Mouse (Mus musculus) midbrain, postnatal 0 days (tissue): Measurements from ENCODE around the gene Slc7a5. TPM values are rescaled to one million over a fixed set of nuclear protein-coding genes. Genes with fewer than 3 reads are reported as not detected.

Experiments
- ATAC-seq: fragments of 200-750 bp; cut with Nextera tagmentation; 2 replicates; pipeline ENCODE4 v1.8.0; 2017; ENCODE audit warnings: moderate number of reproducible peaks, mild to moderate bottlenecking, moderate TSS enrichment, moderate library complexity; ENCODE audit not compliant: low FRiP score
- DNase-seq: peaks from one replicate; pipeline ENCODE4 v3.0.0-alpha.2; 2015; ENCODE audit warnings: low spot score
- H3K27ac ChIP-seq: fragments of 300-500 bp; sonication (generic); 2 replicates; pipeline ENCODE4 v1.5.1; 2014; ENCODE audit warnings: low read depth, mild to moderate bottlenecking, low read length, mixed read lengths
- H3K27me3 ChIP-seq: fragments of 300-500 bp; sonication (generic); 2 replicates; pipeline ENCODE4 v1.6.1; 2014; ENCODE audit warnings: low read length, control low read depth, mixed read lengths; ENCODE audit not compliant: insufficient read depth
- H3K36me3 ChIP-seq: fragments of 300-500 bp; sonication (generic); 2 replicates; pipeline ENCODE4 v1.6.1; 2014; ENCODE audit warnings: low read length, control low read depth, mixed read lengths; ENCODE audit not compliant: insufficient read depth
- H3K4me1 ChIP-seq: fragments of 300-500 bp; sonication (generic); 2 replicates; pipeline ENCODE4 v1.6.1; 2014; ENCODE audit warnings: mild to moderate bottlenecking, control low read depth, antibody characterized with exemption, low read length, mixed read lengths; ENCODE audit not compliant: insufficient read depth
- H3K4me2 ChIP-seq: fragments of 300-500 bp; sonication (generic); 2 replicates; pipeline ENCODE4 v1.6.1; 2014; ENCODE audit warnings: low read depth, mild to moderate bottlenecking, low read length, mixed read lengths; ENCODE audit not compliant: poor library complexity, severe bottlenecking
- H3K4me3 ChIP-seq: fragments of 300-500 bp; sonication (generic); 2 replicates; pipeline ENCODE4 v1.5.1; 2014; ENCODE audit warnings: low read depth, mild to moderate bottlenecking, low read length, moderate library complexity
- H3K9ac ChIP-seq: fragments of 300-500 bp; sonication (generic); replicated peaks from 2 replicates; pipeline ENCODE4 v1.6.1; 2014; ENCODE audit warnings: mild to moderate bottlenecking, low read length, moderate library complexity, mixed read lengths; ENCODE audit not compliant: poor library complexity, severe bottlenecking
- H3K9me3 ChIP-seq: fragments of 300-500 bp; sonication (generic); 2 replicates; pipeline ENCODE4 v1.6.1; 2016; ENCODE audit warnings: low read length, control low read depth
- CTCF ChIP-seq: IDR thresholded peaks from 2 replicates; pipeline ENCODE4 v1.5.1; 2016; ENCODE audit warnings: antibody characterized with exemption, mild to moderate bottlenecking
- whole genome bisulfite sequencing: fragments of 180-500 bp; shearing (Covaris S2); extraction: QIAGEN DNeasy Blood & Tissue Kit; methylation state at CpG from one replicate; pipeline ENCODE4 v1.1.7; 2014; 5-methylcytosine and 5-hydroxymethylcytosine counted together
- polyA plus RNA-seq: library from polyadenylated mRNA; unstranded; fragments of >200 nt; fragmentation: Nextera tagmentation; extraction: Ambion mirVana; gene quantifications from 2 replicates; pipeline ENCODE4 v1.2.1, GENCODE M21; 2015
- total RNA-seq: library from RNA; depleted of rRNA; stranded (reverse); fragments of >200 nt; gene quantifications from 2 replicates; pipeline ENCODE4 v1.2.3, GENCODE M21; 2014

The Slc7a5 gene
- total and polyA plus RNA-seq, 2 experiments from 2014 or later: 64.5 to 115 TPM

- TF ChIP-seq CTCF: no peak
- DNase-seq (no peak), ATAC-seq (no peak)
- 58% methylated on average over 19 of the region's 19 CpGs for WGBS
- Histone ChIP-seq H3K4me1 (peaks cover 6% of the 10 kb centered on the region; the same call in 1 of the 2 replicates), H3K9ac (peak overlapping the region; percentile 42; the same call in 1 of the 2 replicates), H3K27ac (peak overlapping the region; percentile 67; the same call in 1 of the 2 replicates), H3K27me3 (no peaks in the 10 kb centered on the region), H3K4me2 (peak overlapping the region; percentile 62), H3K9me3 (no peaks in the 10 kb centered on the region), H3K36me3 (no peaks in the 10 kb centered on the region), H3K4me3 (peak overlapping the region; percentile 36; the same call in 1 of the 2 replicates)
Measured at GRCm38 (mm10) chr8:121948321-121949145, 41.0 kb upstream of the Slc7a5 start.

DNA sequence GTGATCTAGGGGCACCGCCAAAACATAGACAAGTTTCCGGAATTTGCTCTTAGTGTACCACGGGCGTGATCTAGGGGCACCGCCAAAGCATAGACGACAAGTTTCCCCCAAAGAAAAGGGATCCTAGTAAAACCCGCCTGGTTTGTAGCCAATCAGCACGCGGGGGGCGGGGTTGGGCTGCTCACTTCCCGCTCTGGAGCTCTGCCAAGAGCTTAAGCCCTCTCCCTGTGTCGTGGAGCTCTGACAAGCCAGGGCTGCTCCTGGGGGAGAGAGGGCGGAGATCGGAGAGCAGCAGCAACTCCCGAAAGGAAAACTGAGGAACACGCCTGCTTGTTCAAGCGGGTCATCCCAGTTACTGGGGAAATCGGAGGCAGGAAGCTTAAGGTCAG, 40.3 kb upstream of the Slc7a5 start:
- DNase-seq (peak; percentile 95), ATAC-seq (no peak)
- H3K27ac ChIP-seq: peak overlapping the region; percentile 67
- H3K36me3 ChIP-seq: no peaks in the 10 kb centered on the region
- peak overlapping the region; percentile 36 for H3K4me3 ChIP-seq
- H3K9ac ChIP-seq: peak overlapping the region; percentile 42; the same call in 1 of the 2 replicates
- H3K27me3 ChIP-seq: no peaks in the 10 kb centered on the region
- H3K4me2 ChIP-seq: peak overlapping the region; percentile 62
- peaks cover 6% of the 10 kb centered on the region; the same call in 1 of the 2 replicates for H3K4me1 ChIP-seq
- 0% methylated on average over 18 of the region's 18 CpGs for WGBS
- TF ChIP-seq CTCF: no peak
- no peaks in the 10 kb centered on the region for H3K9me3 ChIP-seq

- no peak for DNase-seq
- WGBS: 23% methylated on average over 19 of the region's 19 CpGs
- Histone ChIP-seq H3K27me3 (no peaks in the 10 kb centered on the region), H3K4me2 (peak overlapping the region; percentile 62), H3K9me3 (no peaks in the 10 kb centered on the region), H3K4me1 (peaks cover 6% of the 10 kb centered on the region; the same call in 1 of the 2 replicates), H3K9ac (no peak overlapping the region), H3K4me3 (peak overlapping the region; percentile 36; the same call in 1 of the 2 replicates), H3K36me3 (no peaks in the 10 kb centered on the region), H3K27ac (peak overlapping the region; percentile 57; the same call in 1 of the 2 replicates)
- no peak for TF ChIP-seq CTCF
- ATAC-seq: no peak
Measured at GRCm38 (mm10) chr8:121947047-121947752, 39.7 kb upstream of the Slc7a5 start.

DNA sequence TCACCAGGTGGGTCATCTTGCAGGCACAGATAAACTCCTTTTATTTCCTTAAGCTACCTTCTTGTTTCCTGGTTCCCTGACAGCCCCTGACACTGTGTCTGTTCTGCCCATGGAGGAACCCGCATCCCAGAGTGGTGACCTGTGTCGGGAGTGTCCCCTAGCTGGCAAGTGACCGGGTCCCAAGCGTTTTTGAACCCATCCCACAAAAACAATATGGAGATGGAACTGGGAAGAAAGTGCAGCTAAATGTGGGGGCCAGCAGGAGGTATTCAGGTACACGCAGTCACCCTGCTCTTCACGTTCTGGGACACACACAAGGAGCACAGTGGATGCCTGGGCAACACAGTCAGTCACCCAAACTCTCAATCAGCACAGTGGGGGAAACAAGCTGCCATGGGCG, 38.9 kb upstream of the Slc7a5 start:
- Histone ChIP-seq H3K4me1 (0 out of 2 replicates have a peak, but pooled peaks cover 3% of the 10 kb centered on the region), H3K9ac (no peak overlapping the region), H3K27ac (no peak overlapping the region), H3K4me3 (no peak overlapping the region), H3K27me3 (no peaks in the 10 kb centered on the region), H3K9me3 (no peaks in the 10 kb centered on the region), H3K36me3 (no peaks in the 10 kb centered on the region), H3K4me2 (no peak overlapping the region)
- no peak for DNase-seq
- WGBS: 78% methylated on average over 7 of the region's 7 CpGs
- TF ChIP-seq CTCF: no peak
- no peak for ATAC-seq

DNA sequence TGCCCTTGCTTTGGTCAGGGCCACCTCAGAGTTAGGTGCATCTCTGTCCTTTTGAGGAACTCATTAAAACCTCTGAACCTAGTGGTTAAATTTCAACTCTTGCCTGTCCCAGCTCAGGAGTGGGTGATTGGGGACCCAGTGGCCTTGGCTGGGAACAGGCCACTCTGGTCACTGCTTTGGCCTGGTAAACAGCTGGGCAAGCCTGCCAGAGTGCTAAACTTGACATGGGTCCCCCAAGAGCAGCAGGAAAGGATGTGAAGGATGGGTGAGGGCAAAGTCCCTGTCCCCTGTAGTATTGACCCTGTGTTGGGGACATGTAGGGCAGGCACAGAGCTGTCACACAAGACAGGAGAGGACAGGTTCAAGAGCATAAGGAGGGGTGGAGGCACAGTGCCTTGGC, 37.3 kb upstream of the Slc7a5 start, which contains the start of gene Car5a:
Gene Car5a (minus strand): TSS at position 74 of the 400 bp plus-strand sequence.
- Histone ChIP-seq H3K27me3 (no peaks in the 10 kb centered on the region), H3K4me2 (no peak within 1 kb of the TSS), H3K9me3 (no peaks in the 10 kb centered on the region), H3K4me3 (no peak within 1 kb of the TSS), H3K9ac (no peak within 1 kb of the TSS), H3K4me1 (0 out of 2 replicates have a peak, but pooled peaks cover 3% of the 10 kb centered on the region), H3K27ac (no peak within 1 kb of the TSS), H3K36me3 (no peaks in the 10 kb centered on the region)
- ATAC-seq (no peak), DNase-seq (no peak)
- no peak for TF ChIP-seq CTCF
